Mouse (Mus musculus): Measurements from ENCODE around the gene Krt18. TPM values are rescaled to one million over a fixed set of nuclear protein-coding genes. Genes with fewer than 3 reads are reported as not detected.
"Not testable (repeated sequence)": the region's sequence is repeated elsewhere in the genome, so short reads cannot be mapped to it uniquely, and the experiment has no call there.

The Krt18 gene
- polyA plus RNA-seq (2016; fragmentation: Nextera tagmentation; extraction: Ambion mirVana) = 3.2 and 4.3 TPM in 2 replicates

- no peak for ATAC-seq (ENCODE audit: low FRiP score, low read depth)
- no peak within 1 kb of the TSS for H3K27ac ChIP-seq (replicated peaks)
- peaks cover 61% of the 10 kb centered on the region for H3K27me3 ChIP-seq
- H3K4me1 ChIP-seq = peaks cover 16% of the 10 kb centered on the region
- H3K9ac ChIP-seq (replicated peaks) = no peak within 1 kb of the TSS
- peak within 1 kb of the TSS; percentile 46 for H3K4me2 ChIP-seq (replicated peaks)
- H3K9me3 ChIP-seq = no peaks in the 10 kb centered on the region
- 2% methylated on average over 28 of the region's 28 CpGs for WGBS
- peak within 1 kb of the TSS; percentile 23 for H3K4me3 ChIP-seq
- no peaks in the 10 kb centered on the region for H3K36me3 ChIP-seq
These were observed at the start of gene Krt18 for GRCm38 (mm10) chr15:102028040-102028439. Krt18 (plus strand) TSS chr15:102028180.

- no peak overlapping the region for H3K27ac ChIP-seq (replicated peaks)
- no peak overlapping the region for H3K4me2 ChIP-seq (replicated peaks)
- H3K4me3 ChIP-seq = no peak overlapping the region
- no peaks in the 10 kb centered on the region for H3K9me3 ChIP-seq
- H3K9ac ChIP-seq (replicated peaks) = no peak overlapping the region
- no peaks in the 10 kb centered on the region for H3K36me3 ChIP-seq
- WGBS = 68% methylated on average over 6 of the region's 6 CpGs
- no peak for ATAC-seq (ENCODE audit: low FRiP score, low read depth)
- H3K27me3 ChIP-seq = peaks cover 4% of the 10 kb centered on the region
- H3K4me1 ChIP-seq = peaks cover 16% of the 10 kb centered on the region
These were observed 47.1 kb upstream of the Krt18 start for GRCm38 (mm10) chr15:101980849-101981248.

- WGBS = 84% methylated on average over 13 of the region's 13 CpGs
- Histone ChIP-seq H3K4me3 (no peak overlapping the region), H3K9me3 (no peaks in the 10 kb centered on the region), H3K9ac (replicated peaks) (no peak overlapping the region), H3K4me2 (replicated peaks) (peak overlapping the region; percentile 49), H3K27me3 (peaks cover 2% of the 10 kb centered on the region; the same call in 1 of the 2 replicates), H3K36me3 (no peaks in the 10 kb centered on the region), H3K27ac (replicated peaks) (peak overlapping the region; percentile 65; the same call in 1 of the 2 replicates), H3K4me1 (peaks cover 3% of the 10 kb centered on the region; the same call in 1 of the 2 replicates)
- no peak for ATAC-seq (ENCODE audit: low FRiP score, low read depth)
These were observed 44.5 kb upstream of the Krt18 start for GRCm38 (mm10) chr15:101983315-101983948.

GRCm38 (mm10) chr15:101983949-101984601, 43.9 kb upstream of the Krt18 start:
- Histone ChIP-seq H3K27me3 (peaks cover 7% of the 10 kb centered on the region; the same call in 1 of the 2 replicates), H3K4me1 (peaks cover 3% of the 10 kb centered on the region; the same call in 1 of the 2 replicates), H3K9me3 (no peaks in the 10 kb centered on the region), H3K27ac (replicated peaks) (peak overlapping the region; percentile 65), H3K4me2 (replicated peaks) (peak overlapping the region; percentile 49), H3K9ac (replicated peaks) (peak overlapping the region; percentile 11; the same call in 1 of the 2 replicates), H3K4me3 (peak overlapping the region; percentile 25), H3K36me3 (no peaks in the 10 kb centered on the region)
- WGBS = 2% methylated on average over 15 of the region's 15 CpGs
- ATAC-seq (ENCODE audit: low FRiP score, low read depth) = peak; percentile 91

GRCm38 (mm10) chr15:101984746-101985145, 43.2 kb upstream of the Krt18 start:
- Histone ChIP-seq H3K27me3 (peaks cover 13% of the 10 kb centered on the region), H3K36me3 (no peaks in the 10 kb centered on the region), H3K9ac (replicated peaks) (0 out of 2 replicates have a peak overlapping the region, but pooled peaks have one; percentile 11), H3K4me1 (peaks cover 3% of the 10 kb centered on the region; the same call in 1 of the 2 replicates), H3K4me2 (replicated peaks) (peak overlapping the region; percentile 49), H3K27ac (replicated peaks) (no peak overlapping the region), H3K9me3 (no peaks in the 10 kb centered on the region), H3K4me3 (no peak overlapping the region)
- no peak for ATAC-seq (ENCODE audit: low FRiP score, low read depth)
- WGBS = 17% methylated on average over 6 of the region's 6 CpGs

- no peaks in the 10 kb centered on the region for H3K9me3 ChIP-seq
- peak; percentile 45; the same call in 1 of the 2 replicates for ATAC-seq (ENCODE audit: low FRiP score, low read depth)
- no peaks in the 10 kb centered on the region for H3K36me3 ChIP-seq
- WGBS = 1% methylated on average over 10 of the region's 10 CpGs
- no peak overlapping the region for H3K27ac ChIP-seq (replicated peaks)
- no peak overlapping the region for H3K4me2 ChIP-seq (replicated peaks)
- peaks cover 28% of the 10 kb centered on the region for H3K27me3 ChIP-seq
- H3K9ac ChIP-seq (replicated peaks) = no peak overlapping the region
- H3K4me3 ChIP-seq = no peak overlapping the region
- H3K4me1 ChIP-seq = peaks cover 3% of the 10 kb centered on the region; the same call in 1 of the 2 replicates
These were observed 39.9 kb upstream of the Krt18 start for GRCm38 (mm10) chr15:101988119-101988518.

GRCm38 (mm10) chr15:101988714-101989113, 39.3 kb upstream of the Krt18 start:
- no peaks in the 10 kb centered on the region for H3K9me3 ChIP-seq
- ATAC-seq (ENCODE audit: low FRiP score, low read depth) = no peak
- H3K36me3 ChIP-seq = no peaks in the 10 kb centered on the region
- WGBS = 63% methylated on average over 8 of the region's 8 CpGs
- no peak overlapping the region for H3K4me2 ChIP-seq (replicated peaks)
- no peak overlapping the region for H3K27ac ChIP-seq (replicated peaks)
- H3K4me1 ChIP-seq = peaks cover 3% of the 10 kb centered on the region; the same call in 1 of the 2 replicates
- H3K27me3 ChIP-seq = peaks cover 29% of the 10 kb centered on the region
- no peak overlapping the region for H3K9ac ChIP-seq (replicated peaks)
- H3K4me3 ChIP-seq = no peak overlapping the region

GRCm38 (mm10) chr15:101990946-101991345, 37.0 kb upstream of the Krt18 start:
- H3K27ac ChIP-seq (replicated peaks) = no peak overlapping the region
- ATAC-seq (ENCODE audit: low FRiP score, low read depth) = no peak
- H3K27me3 ChIP-seq = peaks cover 36% of the 10 kb centered on the region
- no peak overlapping the region for H3K4me2 ChIP-seq (replicated peaks)
- H3K4me1 ChIP-seq = no peaks in the 10 kb centered on the region
- no peaks in the 10 kb centered on the region for H3K36me3 ChIP-seq
- H3K9me3 ChIP-seq = no peaks in the 10 kb centered on the region
- H3K9ac ChIP-seq (replicated peaks) = no peak overlapping the region
- 85% methylated on average over 6 of the region's 6 CpGs for WGBS
- no peak overlapping the region for H3K4me3 ChIP-seq

- no peaks in the 10 kb centered on the region for H3K9me3 ChIP-seq
- peaks cover 33% of the 10 kb centered on the region for H3K27me3 ChIP-seq
- 92% methylated on average over 6 of the region's 6 CpGs for WGBS
- H3K36me3 ChIP-seq = no peaks in the 10 kb centered on the region
- H3K27ac ChIP-seq (replicated peaks) = no peak overlapping the region
- no peak overlapping the region for H3K4me3 ChIP-seq
- no peak overlapping the region for H3K4me2 ChIP-seq (replicated peaks)
- no peak overlapping the region for H3K9ac ChIP-seq (replicated peaks)
- no peak for ATAC-seq (ENCODE audit: low FRiP score, low read depth)
- no peaks in the 10 kb centered on the region for H3K4me1 ChIP-seq
These were observed 33.6 kb upstream of the Krt18 start for GRCm38 (mm10) chr15:101994365-101994764.

- WGBS = 87% methylated on average over 4 of the region's 4 CpGs
- no peak for ATAC-seq (ENCODE audit: low FRiP score, low read depth)
- Histone ChIP-seq H3K36me3 (no peaks in the 10 kb centered on the region), H3K4me1 (no peaks in the 10 kb centered on the region), H3K4me2 (replicated peaks) (no peak overlapping the region), H3K27me3 (peaks cover 36% of the 10 kb centered on the region), H3K4me3 (no peak overlapping the region), H3K27ac (replicated peaks) (no peak overlapping the region), H3K9me3 (no peaks in the 10 kb centered on the region), H3K9ac (replicated peaks) (no peak overlapping the region)
These were observed 32.3 kb upstream of the Krt18 start for GRCm38 (mm10) chr15:101995484-101996236.

- H3K9ac ChIP-seq (replicated peaks); H3K4me2 ChIP-seq (replicated peaks); H3K36me3 ChIP-seq; H3K27ac ChIP-seq (replicated peaks); H3K4me3 ChIP-seq; H3K9me3 ChIP-seq; H3K4me1 ChIP-seq; ATAC-seq (ENCODE audit: low FRiP score, low read depth): not testable (repeated sequence)
- peaks cover 42% of the 10 kb centered on the region for H3K27me3 ChIP-seq
- WGBS = 84% methylated on average over 11 of the region's 11 CpGs
These were observed 31.4 kb upstream of the Krt18 start for GRCm38 (mm10) chr15:101996450-101997078.
